Mouse (Mus musculus) stomach, postnatal 0 days (tissue): Measurements from ENCODE around the gene Fcgrt.

Experiments used
- CTCF ChIP-seq: IDR thresholded peaks from 2 replicates; pipeline ENCODE4 v1.5.1; 2016; ENCODE audit warnings: antibody characterized with exemption, low read depth, mild to moderate bottlenecking, moderate library complexity
- EP300 ChIP-seq: optimal IDR thresholded peaks from 2 replicates; pipeline ENCODE3; 2016; ENCODE audit warnings: antibody characterized with exemption

DNA sequence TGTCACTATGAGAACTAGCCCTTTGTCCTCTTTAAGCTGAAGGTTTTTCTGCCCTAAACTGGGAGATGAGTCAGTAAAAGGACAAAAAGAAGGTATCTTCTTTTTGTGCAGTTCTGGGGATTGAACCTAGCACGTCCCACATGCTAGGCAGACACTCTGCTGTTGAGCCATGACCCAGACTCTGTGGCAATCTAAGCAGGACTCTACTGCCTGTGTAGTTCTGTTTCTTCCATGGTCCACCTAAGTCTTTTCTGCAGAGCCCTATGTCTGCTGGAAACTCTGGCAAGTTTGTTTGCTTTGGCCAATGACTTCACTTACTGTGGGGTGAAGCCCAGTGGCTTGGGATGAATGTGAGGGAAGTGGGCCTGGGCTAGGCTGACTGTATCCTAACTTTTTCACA lies 34.8 kb upstream of the Fcgrt start:
- no peak for TF ChIP-seq EP300
- TF ChIP-seq CTCF: no peak
